Mouse (Mus musculus) embryonic fibroblast, embryonic 13.5 days (primary cell): Measurements from ENCODE around the gene Cacna2d3. TPM values are rescaled to one million over a fixed set of nuclear protein-coding genes. Genes with fewer than 3 reads are reported as not detected.

Source experiments
- H3K27ac ChIP-seq: 2 replicates; pipeline ENCODE4 v1.5.1; 2012; ENCODE audit warnings: low read length, control low read depth, inconsistent platforms; ENCODE audit not compliant: insufficient read depth
- H3K4me1 ChIP-seq: 2 replicates; pipeline ENCODE4 v1.6.1; 2011; ENCODE audit warnings: low read length; ENCODE audit not compliant: control insufficient read depth, insufficient read depth
- H3K4me3 ChIP-seq: 2 replicates; pipeline ENCODE4 v1.5.1; 2011; ENCODE audit warnings: mild to moderate bottlenecking, control low read depth, low read length; ENCODE audit not compliant: insufficient read depth
- CTCF ChIP-seq: IDR thresholded peaks from 2 replicates; pipeline ENCODE4 v1.5.1; 2011; ENCODE audit warnings: mild to moderate bottlenecking, control low read depth, low read length, moderate library complexity, borderline replicate concordance; ENCODE audit not compliant: insufficient read depth
- POLR2A ChIP-seq: IDR thresholded peaks from 2 replicates; pipeline ENCODE4 v1.6.1; 2011; ENCODE audit warnings: low read depth, mild to moderate bottlenecking, control low read depth, low read length, moderate library complexity
- polyA plus RNA-seq: library from polyadenylated mRNA; stranded (reverse); fragments of >200 nt; gene quantifications from 2 replicates; pipeline ENCODE4 v1.2.4, GENCODE M21; 2011; ENCODE audit warnings: low read depth; ENCODE audit not compliant: missing spikeins, insufficient read length

Gene Cacna2d3
- 3.3 and 5.3 TPM in 2 replicates for polyA plus RNA-seq

DNA sequence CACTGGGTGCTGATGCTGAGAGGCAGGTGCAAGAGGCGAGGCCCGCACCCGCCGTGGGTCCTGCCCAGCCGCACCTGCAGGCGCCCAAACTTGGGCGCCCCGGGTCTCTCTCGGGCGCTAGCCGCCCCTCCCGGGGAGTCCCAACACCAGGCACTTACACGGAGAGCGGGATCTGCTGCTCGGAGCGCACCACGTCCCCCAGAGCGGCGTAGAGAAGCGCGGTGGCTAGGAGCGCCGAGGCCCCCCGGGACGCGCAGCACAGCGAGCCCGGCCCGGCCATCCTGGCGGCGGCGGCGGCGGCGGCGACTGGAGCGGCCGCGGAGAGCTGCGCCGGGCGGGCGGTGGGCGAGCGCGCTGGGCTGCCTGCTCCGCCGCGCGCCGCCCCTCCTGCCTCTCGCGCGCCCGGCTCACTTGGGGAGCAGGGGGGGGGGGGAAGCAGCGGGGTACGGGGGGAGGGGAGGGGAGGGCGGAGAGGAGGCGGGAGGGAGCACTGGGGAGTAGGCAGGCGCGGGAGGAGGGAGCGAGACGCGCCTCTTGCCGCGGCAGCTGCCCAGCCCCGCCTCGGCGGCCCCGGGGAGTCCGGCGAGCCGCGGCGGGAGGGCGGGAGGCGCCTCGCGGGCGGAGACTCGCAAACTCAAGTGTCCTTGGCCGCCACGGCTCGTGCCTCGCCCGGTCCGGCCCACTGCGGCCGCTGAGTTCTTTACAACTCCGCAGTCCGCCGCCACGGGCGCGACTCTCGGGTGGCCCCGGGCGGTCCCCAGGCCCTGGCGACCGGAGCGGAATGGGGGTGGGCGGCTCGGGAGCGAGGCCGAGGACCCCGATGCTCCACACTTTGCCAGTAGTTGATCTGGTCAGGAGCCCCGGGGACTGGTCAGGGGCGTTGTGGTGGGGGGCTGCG lies at the start of gene Cacna2d3:
Cacna2d3 (minus strand) TSS at position 377 of the 898 bp plus-strand sequence.
- H3K27ac ChIP-seq = no peak within 1 kb of the TSS

DNA sequence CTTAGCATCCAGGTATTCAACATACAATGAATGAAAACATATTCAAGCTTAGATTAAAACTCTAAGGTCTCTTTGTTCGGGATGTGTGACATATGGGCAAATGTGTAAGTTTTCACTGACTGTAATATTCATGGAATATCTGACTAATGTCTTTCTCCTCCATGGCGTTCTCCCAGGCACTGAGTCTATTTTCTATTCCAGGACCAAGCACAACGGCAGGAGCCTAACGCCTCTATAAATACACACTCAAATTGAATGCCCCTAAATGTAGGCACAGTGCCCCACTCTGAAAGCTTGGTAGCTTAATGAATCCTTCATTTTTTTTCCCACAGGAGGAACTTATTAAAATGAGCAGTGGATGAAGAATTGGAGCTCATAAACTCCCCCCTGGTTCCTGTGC lies 47.8 kb upstream of the Cacna2d3 start:
- H3K27ac ChIP-seq = no peak overlapping the region
- no peaks in the 10 kb centered on the region for H3K4me1 ChIP-seq
- H3K4me3 ChIP-seq = no peak overlapping the region
- TF ChIP-seq CTCF (no peak), POLR2A (no peak)

More for the DNA sequence above, at the start of gene Cacna2d3:
- TF ChIP-seq CTCF (no peak), POLR2A (peak; percentile 50; the same call in 1 of the 2 replicates)
- peak within 1 kb of the TSS; percentile 52 for H3K4me3 ChIP-seq
- no peaks in the 10 kb centered on the region for H3K4me1 ChIP-seq

DNA sequence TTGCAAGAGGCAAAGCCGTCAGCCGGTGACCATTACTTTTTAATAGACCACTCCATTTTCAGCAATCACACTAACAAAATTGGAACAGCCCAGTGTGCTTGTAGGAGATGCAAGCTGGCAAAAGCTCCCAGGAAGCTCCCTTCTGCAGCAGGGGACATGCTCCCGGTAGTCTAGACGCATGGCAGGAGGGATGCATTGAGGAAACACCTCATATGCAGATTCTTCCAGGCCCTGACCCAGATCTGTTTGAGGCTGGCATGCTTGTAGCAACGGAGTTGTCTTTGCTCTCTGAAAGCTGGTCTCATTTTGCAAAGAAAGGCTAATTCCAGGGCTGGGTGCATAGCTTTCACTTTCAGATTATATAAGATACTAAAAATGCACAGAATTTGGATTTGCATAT lies 31.2 kb upstream of the Cacna2d3 start:
- no peaks in the 10 kb centered on the region for H3K4me1 ChIP-seq
- TF ChIP-seq POLR2A (no peak), CTCF (no peak)
- H3K4me3 ChIP-seq = no peak overlapping the region
- no peak overlapping the region for H3K27ac ChIP-seq

DNA sequence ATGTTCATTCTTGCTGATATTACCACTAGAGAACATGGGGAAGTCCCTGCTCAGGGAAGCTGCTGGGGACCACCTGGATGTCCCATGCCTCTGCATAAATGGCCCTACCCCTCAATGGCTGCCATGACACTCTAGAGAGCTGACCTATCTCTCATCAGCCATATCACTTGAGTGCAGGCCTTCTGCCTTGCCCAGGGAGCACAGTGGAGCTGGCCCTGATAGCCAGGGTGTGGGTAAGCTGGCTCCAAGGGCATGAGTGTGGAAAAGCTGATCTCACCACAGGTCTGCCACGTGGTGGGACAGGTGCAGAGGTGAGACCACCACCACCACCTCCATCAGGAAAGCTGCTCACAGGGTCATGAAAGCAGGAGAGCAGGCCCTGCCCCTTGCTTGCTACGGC lies 17.1 kb upstream of the Cacna2d3 start:
- Histone ChIP-seq H3K4me3 (no peak overlapping the region), H3K4me1 (no peaks in the 10 kb centered on the region), H3K27ac (no peak overlapping the region)
- TF ChIP-seq CTCF (no peak), POLR2A (no peak)

DNA sequence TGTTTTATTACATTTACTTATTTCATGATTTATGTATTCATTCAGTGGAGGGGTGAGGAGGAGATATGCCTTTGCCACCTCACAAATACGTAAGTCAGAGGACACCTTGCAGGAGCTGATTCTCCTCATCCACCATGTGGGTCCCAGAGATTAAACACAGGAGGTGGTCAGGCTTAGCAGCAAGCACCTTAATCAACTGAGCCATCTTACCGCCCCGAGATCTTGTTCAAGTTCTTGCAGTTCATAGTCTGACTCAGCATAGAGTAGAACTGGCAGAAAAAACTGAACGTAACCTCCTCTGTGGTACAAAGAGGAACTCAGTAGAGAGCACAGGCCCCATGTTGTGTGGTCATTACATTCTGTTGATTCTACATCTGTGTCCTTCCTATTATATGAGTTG lies 8.6 kb upstream of the Cacna2d3 start:
- Histone ChIP-seq H3K27ac (no peak overlapping the region), H3K4me1 (no peaks in the 10 kb centered on the region), H3K4me3 (no peak overlapping the region)
- no peak for TF ChIP-seq CTCF
- TF ChIP-seq POLR2A = no peak

DNA sequence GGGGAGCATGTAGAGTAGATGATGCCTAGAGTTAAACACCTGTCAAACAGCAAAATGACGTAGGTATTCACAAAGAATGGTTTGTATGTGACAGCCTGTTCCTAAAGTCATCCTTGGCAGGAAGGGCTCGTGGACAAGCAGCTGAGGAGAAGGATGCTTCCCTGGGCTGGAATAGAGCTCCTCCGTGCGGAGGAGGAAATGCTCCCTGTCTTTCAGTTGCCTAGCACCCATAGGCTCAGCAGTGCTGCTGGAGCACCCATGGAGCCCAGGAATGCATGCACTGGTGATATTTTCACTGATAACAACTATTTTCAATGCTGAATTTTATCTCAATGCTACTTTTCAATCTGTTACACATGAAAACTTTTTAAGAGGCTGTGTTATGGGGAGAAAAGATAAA lies 7.3 kb upstream of the Cacna2d3 start:
- TF ChIP-seq CTCF (no peak), POLR2A (no peak)
- no peak overlapping the region for H3K4me3 ChIP-seq
- no peak overlapping the region for H3K27ac ChIP-seq
- H3K4me1 ChIP-seq = no peaks in the 10 kb centered on the region

DNA sequence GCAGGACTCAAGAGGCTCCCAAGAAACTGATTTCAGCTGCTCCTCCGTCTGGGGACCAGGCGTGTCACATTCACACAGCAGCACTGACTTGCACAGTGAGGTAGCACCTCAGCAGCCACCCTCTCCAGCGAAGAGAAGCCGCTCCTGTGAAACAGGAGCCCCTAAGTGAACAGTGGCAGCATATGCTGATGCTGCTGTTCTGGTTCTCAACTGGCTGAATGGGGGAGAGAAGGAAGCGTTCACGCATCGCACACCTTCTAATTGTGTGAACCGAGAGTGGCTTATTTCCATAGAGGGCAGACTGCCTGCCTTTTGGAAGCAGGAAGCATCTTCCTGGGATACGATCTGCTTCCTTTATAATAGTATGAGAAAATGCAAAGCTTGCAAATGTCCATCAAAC lies 5.9 kb upstream of the Cacna2d3 start:
- Histone ChIP-seq H3K4me1 (no peaks in the 10 kb centered on the region), H3K27ac (no peak overlapping the region), H3K4me3 (no peak overlapping the region)
- TF ChIP-seq CTCF (no peak), POLR2A (no peak)

DNA sequence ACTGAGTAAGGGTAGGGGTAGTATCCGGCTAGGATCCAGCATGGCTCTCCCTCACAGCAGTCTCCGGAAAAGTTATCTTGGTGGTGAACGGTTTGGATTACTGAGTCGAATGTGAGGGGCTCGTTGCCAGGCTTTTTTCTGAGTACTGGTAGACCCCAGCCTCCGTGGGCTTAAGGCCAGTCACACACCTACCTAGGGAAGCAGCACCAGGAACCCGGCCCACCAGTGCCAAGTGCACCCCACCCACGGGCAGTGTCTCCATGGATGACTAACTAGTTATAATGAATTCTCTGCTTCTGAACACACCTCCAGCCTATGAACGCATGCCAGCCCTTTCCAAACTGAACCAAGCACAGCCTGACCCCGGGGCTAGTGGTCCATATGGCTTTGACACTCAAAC lies 1.6 kb upstream of the Cacna2d3 start:
- Histone ChIP-seq H3K4me3 (peak overlapping the region; percentile 52; the same call in 1 of the 2 replicates), H3K27ac (no peak overlapping the region), H3K4me1 (no peaks in the 10 kb centered on the region)
- no peak for TF ChIP-seq CTCF
- TF ChIP-seq POLR2A = no peak

DNA sequence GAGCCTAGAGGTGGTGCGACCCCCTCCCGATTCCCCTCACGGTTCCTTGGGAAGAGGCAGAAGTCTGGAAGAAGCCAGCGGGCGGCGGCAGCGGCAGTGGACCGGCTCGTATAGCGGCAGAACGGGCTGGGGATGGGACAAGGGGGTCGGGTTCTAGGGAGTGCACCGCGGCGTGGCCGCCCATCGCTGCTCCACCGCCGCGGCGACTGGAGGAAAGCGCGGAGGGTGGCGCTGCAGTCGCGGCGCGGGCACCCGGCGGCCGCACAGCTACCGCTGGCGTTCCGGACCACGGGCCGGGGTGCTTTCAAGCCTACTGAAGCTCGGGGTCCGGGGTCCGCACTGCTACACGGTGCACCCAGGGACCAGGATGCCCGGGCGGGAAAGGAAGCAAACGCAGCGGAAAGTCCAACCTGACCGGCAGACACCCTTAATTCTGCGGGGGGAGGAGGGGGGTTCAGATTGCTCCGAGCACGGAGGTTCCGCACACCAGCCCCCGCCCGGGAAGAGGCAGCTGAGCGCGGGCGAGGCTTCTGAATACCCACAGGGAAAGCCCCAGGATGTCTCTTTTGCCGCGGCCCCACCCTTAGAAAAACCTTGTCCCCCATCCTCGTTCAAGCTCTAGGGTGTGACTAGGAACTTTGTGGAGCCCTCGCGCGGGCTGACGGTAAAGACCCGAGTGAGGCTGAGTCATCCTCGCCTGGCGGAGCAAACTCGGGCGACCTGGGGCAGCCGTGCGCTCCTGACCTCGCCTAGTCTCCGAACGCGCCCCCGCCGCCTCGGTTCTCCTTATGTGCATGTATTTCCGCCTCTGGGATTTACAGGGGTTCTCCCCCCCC lies 940 bp upstream of the Cacna2d3 start:
- Histone ChIP-seq H3K4me3 (peak overlapping the region; percentile 52), H3K4me1 (no peaks in the 10 kb centered on the region), H3K27ac (no peak overlapping the region)
- TF ChIP-seq POLR2A = no peak
- TF ChIP-seq CTCF = no peak

DNA sequence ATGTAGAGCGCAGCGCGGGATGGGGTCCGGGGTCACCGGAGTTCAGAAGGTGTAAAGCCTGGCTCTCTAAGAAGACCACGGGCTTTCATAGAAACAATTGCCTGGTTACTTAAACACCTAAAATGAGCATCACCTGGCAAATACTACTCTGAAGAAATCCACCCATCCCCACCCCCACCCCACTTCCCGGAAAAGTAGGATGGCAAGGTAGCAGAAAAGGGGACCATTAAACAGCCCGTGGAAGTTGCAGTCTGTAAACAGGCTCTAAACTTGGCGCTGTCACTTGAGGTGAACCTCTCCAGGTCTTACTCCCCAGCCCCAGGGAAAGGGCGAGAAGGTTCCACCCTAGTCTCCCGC lies 555 bp downstream of the Cacna2d3 start:
- Histone ChIP-seq H3K4me3 (peak overlapping the region; percentile 19), H3K4me1 (no peaks in the 10 kb centered on the region), H3K27ac (no peak overlapping the region)
- TF ChIP-seq CTCF (no peak), POLR2A (no peak)
